Mouse (Mus musculus) embryonic facial prominence, embryonic 10.5 days (tissue): ENCODE measurements at regions not wholly inside any gene's neighbourhood (a gene's known extent, or its start where the extent isn't known, plus 50 kb on each side); places are given as distances from the start of the nearest gene placed in this dataset.

ENCODE experiments used
- DNase-seq: peaks from one replicate; pipeline ENCODE4 v3.0.0-alpha.2; 2017; ENCODE audit warnings: low spot score
- H3K27ac ChIP-seq: fragments of 300-500 bp; sonication (generic); replicated peaks from 2 replicates; pipeline ENCODE4 v1.5.1; 2016; ENCODE audit warnings: mild to moderate bottlenecking
- H3K27me3 ChIP-seq: fragments of 300-500 bp; sonication (generic); replicated peaks from 2 replicates; pipeline ENCODE4 v1.6.1; 2016; ENCODE audit warnings: low read depth, mild to moderate bottlenecking; ENCODE audit not compliant: poor library complexity, severe bottlenecking
- H3K36me3 ChIP-seq: fragments of 300-500 bp; sonication (generic); replicated peaks from 2 replicates; pipeline ENCODE4 v1.6.1; 2016; ENCODE audit warnings: mild to moderate bottlenecking, moderate library complexity
- H3K4me1 ChIP-seq: fragments of 300-500 bp; sonication (generic); 2 replicates; pipeline ENCODE4 v1.6.1; 2016
- H3K4me3 ChIP-seq: fragments of 300-500 bp; sonication (generic); 2 replicates; pipeline ENCODE4 v1.5.1; 2016; ENCODE audit warnings: mild to moderate bottlenecking, moderate library complexity
- H3K9me3 ChIP-seq: fragments of 300-500 bp; sonication (generic); 2 replicates; pipeline ENCODE4 v1.6.1; 2016; ENCODE audit warnings: mild to moderate bottlenecking
- WGBS: fragments of 180-500 bp; shearing (Covaris S2); methylation state at CpG from one replicate; pipeline ENCODE4 v1.1.7; 2016; 5-methylcytosine and 5-hydroxymethylcytosine counted together

DNA sequence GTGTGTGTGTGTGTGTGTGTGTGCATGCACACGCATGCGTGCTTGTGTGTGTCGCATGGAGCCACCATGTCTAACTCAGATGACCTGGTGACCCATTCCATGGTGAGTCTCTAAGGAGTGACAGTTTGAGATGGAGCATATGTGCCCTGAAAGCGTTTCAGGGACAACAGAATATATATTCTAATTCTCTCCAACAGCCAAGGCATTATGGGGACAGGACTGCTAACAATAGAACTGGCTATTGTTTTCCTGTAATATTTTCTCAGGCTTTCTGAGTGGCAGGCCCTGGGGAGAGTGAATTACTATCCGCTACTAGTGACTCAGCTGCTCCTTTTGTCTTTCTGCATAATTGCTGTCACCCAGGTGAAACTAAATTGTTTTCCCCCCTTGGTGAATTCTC is 898.7 kb upstream of the Lcorl start:
- no peak overlapping the region for H3K4me3 ChIP-seq
- 72% methylated on average over 5 of the region's 5 CpGs for WGBS
- no peaks in the 10 kb centered on the region for H3K9me3 ChIP-seq
- no peak overlapping the region for H3K27ac ChIP-seq
- no peak for DNase-seq
- H3K27me3 ChIP-seq: no peaks in the 10 kb centered on the region
- peaks cover 11% of the 10 kb centered on the region; the same call in 1 of the 2 replicates for H3K4me1 ChIP-seq
- no peaks in the 10 kb centered on the region for H3K36me3 ChIP-seq

DNA sequence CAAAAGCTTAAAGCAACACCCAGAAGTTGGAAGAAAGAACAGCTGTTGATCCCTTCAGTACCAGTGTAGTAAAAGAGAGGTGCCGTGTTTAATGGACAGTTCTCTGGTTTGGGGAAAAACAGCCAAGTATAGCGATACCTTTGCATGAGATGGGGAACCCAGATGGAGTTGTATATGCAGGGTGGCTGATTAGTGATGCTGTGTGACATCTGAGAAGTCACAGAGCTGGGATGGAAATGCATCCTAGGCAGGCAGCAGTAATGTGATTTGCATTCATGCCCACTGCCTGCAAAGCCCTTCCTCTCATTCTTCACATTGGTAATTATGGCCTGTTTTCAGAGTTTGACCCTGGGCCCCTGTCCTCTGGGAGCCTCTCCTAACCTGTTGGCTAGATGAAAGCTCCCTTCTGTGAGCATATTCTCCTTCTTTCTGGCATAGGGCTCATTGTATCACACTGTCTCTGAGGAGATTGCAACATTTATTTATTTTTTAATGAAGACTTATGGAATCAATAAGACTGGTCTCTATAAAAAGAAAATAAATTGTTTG is 882.7 kb upstream of the Lcorl start:
- Histone ChIP-seq H3K4me3 (no peak overlapping the region), H3K27me3 (no peaks in the 10 kb centered on the region), H3K4me1 (peaks cover 11% of the 10 kb centered on the region), H3K27ac (no peak overlapping the region), H3K9me3 (no peaks in the 10 kb centered on the region), H3K36me3 (no peaks in the 10 kb centered on the region)
- peak; percentile 29 for DNase-seq
- 69% methylated on average over 2 of the region's 2 CpGs for WGBS

GRCm38 (mm10) chr5:46732510-46732909 is 875.1 kb upstream of the Lcorl start:
- DNase-seq: no peak
- WGBS: 93% methylated on average over 3 of the region's 3 CpGs
- Histone ChIP-seq H3K9me3 (no peaks in the 10 kb centered on the region), H3K27ac (no peak overlapping the region), H3K27me3 (no peaks in the 10 kb centered on the region), H3K4me1 (no peaks in the 10 kb centered on the region), H3K36me3 (no peaks in the 10 kb centered on the region), H3K4me3 (no peak overlapping the region)

GRCm38 (mm10) chr5:46732025-46732424 is 874.6 kb upstream of the Lcorl start:
- no peaks in the 10 kb centered on the region for H3K4me1 ChIP-seq
- no peaks in the 10 kb centered on the region for H3K27me3 ChIP-seq
- no peaks in the 10 kb centered on the region for H3K36me3 ChIP-seq
- 88% methylated on average over 5 of the region's 5 CpGs for WGBS
- H3K4me3 ChIP-seq: no peak overlapping the region
- no peaks in the 10 kb centered on the region for H3K9me3 ChIP-seq
- no peak for DNase-seq
- no peak overlapping the region for H3K27ac ChIP-seq

DNA sequence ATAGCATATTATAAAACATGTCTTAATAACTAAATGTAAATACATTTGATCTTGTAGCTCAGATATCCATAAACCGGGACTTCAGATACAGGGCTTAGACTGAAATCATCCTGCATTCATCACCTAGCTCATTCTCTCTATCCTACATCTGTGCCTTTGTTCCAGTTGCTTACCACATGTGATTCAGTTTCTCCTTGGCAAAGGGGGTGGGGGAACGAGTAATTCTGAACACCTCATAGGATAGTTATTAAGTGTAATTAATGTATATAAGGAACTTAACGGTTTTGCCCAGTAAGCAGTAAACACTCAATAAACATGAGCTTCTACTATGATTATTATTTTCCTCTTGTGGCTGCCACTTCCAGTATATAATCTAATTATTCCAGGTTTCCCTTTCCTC is 873.9 kb upstream of the Lcorl start:
- Histone ChIP-seq H3K27me3 (no peaks in the 10 kb centered on the region), H3K36me3 (no peaks in the 10 kb centered on the region), H3K4me1 (no peaks in the 10 kb centered on the region), H3K9me3 (no peaks in the 10 kb centered on the region), H3K27ac (no peak overlapping the region), H3K4me3 (no peak overlapping the region)
- 86% methylated on average over 3 of the region's 3 CpGs for WGBS
- DNase-seq: no peak

GRCm38 (mm10) chr5:46709596-46709995 is 852.2 kb upstream of the Lcorl start:
- Histone ChIP-seq H3K4me3 (no peak overlapping the region), H3K9me3 (no peaks in the 10 kb centered on the region), H3K27ac (no peak overlapping the region), H3K27me3 (no peaks in the 10 kb centered on the region), H3K36me3 (no peaks in the 10 kb centered on the region), H3K4me1 (no peaks in the 10 kb centered on the region)
- DNase-seq: no peak
- WGBS: 84% methylated on average over 3 of the region's 3 CpGs

- Histone ChIP-seq H3K27ac (no peak overlapping the region), H3K9me3 (no peaks in the 10 kb centered on the region), H3K36me3 (no peaks in the 10 kb centered on the region), H3K4me1 (no peaks in the 10 kb centered on the region), H3K4me3 (no peak overlapping the region), H3K27me3 (no peaks in the 10 kb centered on the region)
- WGBS: 90% methylated on average over 1 of the region's 1 CpGs
- no peak for DNase-seq
Measured at GRCm38 (mm10) chr5:46707845-46708244, 850.4 kb upstream of the Lcorl start.

DNA sequence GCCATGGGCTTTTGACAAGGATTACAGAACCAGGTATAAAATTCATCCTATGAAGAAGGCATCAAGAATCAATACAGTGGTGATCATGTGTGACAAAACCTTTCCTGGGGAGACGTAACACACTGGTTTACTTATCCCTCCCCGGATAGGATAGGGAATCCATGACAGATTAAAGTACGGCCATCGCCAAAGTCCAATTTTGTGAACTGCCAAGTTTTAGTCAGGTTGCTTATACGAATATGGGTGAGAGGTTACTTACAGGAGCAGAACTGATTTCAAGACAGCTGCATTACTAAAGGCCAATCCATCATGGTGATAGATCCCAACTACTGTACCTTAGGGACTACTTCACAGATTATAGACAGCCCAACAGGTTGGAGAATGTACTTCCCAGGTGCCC is 849.6 kb upstream of the Lcorl start:
- H3K27me3 ChIP-seq: no peaks in the 10 kb centered on the region
- no peak overlapping the region for H3K27ac ChIP-seq
- DNase-seq: no peak
- 95% methylated on average over 5 of the region's 5 CpGs for whole genome bisulfite sequencing
- H3K4me1 ChIP-seq: no peaks in the 10 kb centered on the region
- H3K4me3 ChIP-seq: no peak overlapping the region
- H3K9me3 ChIP-seq: no peaks in the 10 kb centered on the region
- H3K36me3 ChIP-seq: no peaks in the 10 kb centered on the region

GRCm38 (mm10) chr5:46678007-46678406 is 820.6 kb upstream of the Lcorl start:
- no peaks in the 10 kb centered on the region for H3K27me3 ChIP-seq
- no peak overlapping the region for H3K4me3 ChIP-seq
- no peaks in the 10 kb centered on the region for H3K4me1 ChIP-seq
- no peaks in the 10 kb centered on the region for H3K9me3 ChIP-seq
- H3K36me3 ChIP-seq: no peaks in the 10 kb centered on the region
- DNase-seq: no peak
- no peak overlapping the region for H3K27ac ChIP-seq

GRCm38 (mm10) chr5:46674810-46675502 is 817.5 kb upstream of the Lcorl start:
- Histone ChIP-seq H3K27me3 (no peaks in the 10 kb centered on the region), H3K36me3 (no peaks in the 10 kb centered on the region), H3K9me3 (no peaks in the 10 kb centered on the region), H3K27ac (no peak overlapping the region), H3K4me1 (peaks cover 3% of the 10 kb centered on the region; the same call in 1 of the 2 replicates), H3K4me3 (no peak overlapping the region)
- WGBS: 86% methylated on average over 3 of the region's 3 CpGs
- no peak for DNase-seq

- no peaks in the 10 kb centered on the region for H3K9me3 ChIP-seq
- H3K27me3 ChIP-seq: no peaks in the 10 kb centered on the region
- peaks cover 6% of the 10 kb centered on the region; the same call in 1 of the 2 replicates for H3K4me1 ChIP-seq
- no peak overlapping the region for H3K4me3 ChIP-seq
- H3K27ac ChIP-seq: no peak overlapping the region
- H3K36me3 ChIP-seq: no peaks in the 10 kb centered on the region
- DNase-seq: no peak
- 83% methylated on average over 1 of the region's 1 CpGs for WGBS
Measured at GRCm38 (mm10) chr5:46673413-46673812, 816.0 kb upstream of the Lcorl start.

DNA sequence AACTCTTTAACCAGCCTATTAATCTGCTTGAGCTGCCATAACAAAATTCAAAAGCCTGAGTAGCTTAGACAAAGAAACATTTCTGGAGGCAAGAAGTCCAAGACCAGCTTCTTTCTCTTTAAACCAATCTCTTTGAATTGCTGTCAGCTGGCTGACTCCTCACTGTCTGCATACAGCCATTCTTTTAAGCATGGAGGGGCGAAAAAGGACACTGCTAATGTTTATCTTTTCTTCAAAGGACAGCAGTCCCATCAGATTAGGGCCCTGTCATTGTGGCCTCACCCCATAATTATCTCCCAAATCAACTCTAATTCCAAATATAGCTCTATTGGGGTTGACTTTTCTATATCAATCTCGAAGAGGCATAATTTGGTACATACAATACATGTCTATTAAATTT is 813.1 kb upstream of the Lcorl start:
- H3K4me1 ChIP-seq: peaks cover 6% of the 10 kb centered on the region; the same call in 1 of the 2 replicates
- no peak overlapping the region for H3K4me3 ChIP-seq
- H3K27ac ChIP-seq: no peak overlapping the region
- 52% methylated on average over 2 of the region's 2 CpGs for WGBS
- no peaks in the 10 kb centered on the region for H3K36me3 ChIP-seq
- no peak for DNase-seq
- H3K9me3 ChIP-seq: no peaks in the 10 kb centered on the region
- no peaks in the 10 kb centered on the region for H3K27me3 ChIP-seq

DNA sequence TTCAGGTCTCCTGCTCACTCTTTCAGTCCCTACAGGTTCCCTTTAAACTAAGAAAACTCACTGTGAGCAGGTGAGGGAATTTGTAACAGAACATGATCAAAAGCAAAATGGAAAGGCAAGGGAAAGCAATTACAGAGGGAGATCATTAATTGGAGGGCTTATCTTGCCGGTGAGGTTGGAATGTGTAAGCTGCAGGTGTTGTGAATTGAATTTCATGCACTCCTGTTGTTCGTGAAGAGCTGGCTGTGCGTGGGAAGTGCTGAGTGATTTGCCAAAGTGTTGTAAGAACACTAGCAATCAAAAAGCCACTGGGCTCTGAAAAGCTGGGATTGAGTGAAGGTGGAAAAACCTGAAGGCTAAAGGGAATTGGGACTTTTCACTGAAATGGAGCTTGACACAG is 808.8 kb upstream of the Lcorl start:
- Histone ChIP-seq H3K4me3 (no peak overlapping the region), H3K4me1 (peaks cover 6% of the 10 kb centered on the region; the same call in 1 of the 2 replicates)
- WGBS: 21% methylated on average over 3 of the region's 3 CpGs

More for the DNA sequence above, 808.8 kb upstream of the Lcorl start:
- no peak overlapping the region for H3K27ac ChIP-seq
- no peaks in the 10 kb centered on the region for H3K9me3 ChIP-seq
- no peak for DNase-seq
- no peaks in the 10 kb centered on the region for H3K36me3 ChIP-seq
- no peaks in the 10 kb centered on the region for H3K27me3 ChIP-seq
